Mouse (Mus musculus): ENCODE measurements at regions not wholly inside any gene's neighbourhood (a gene's known extent, or its start where the extent isn't known, plus 50 kb on each side); places are given as distances from the start of the nearest gene placed in this dataset.

DNA sequence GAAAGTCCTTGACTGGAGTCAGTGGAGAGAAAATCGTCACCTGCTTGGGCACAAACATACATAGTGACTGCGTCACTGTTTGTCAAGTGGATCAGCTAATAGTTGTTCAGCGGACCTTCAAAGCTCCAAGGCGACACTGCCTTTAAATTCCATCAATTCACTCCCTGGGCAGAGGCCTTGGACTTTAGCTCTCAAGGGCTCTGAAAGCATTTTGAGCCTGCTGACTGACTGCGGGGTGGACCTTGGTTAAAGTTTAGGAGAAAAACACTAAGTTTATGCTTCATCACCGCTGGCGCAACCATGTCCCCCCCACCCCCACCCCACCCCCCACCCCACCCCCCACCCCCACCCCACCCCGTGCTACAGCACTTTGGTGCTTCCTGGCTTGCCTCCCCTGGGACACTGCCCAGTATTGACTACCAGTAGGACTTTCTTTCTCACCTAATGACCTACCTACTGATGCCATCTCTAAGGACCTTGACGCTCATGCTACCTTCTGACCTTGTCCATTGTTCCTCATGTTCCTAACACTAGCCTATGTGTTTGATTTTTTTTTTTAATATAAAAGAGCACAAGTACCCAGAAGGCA, 1132.3 kb downstream of the Gsdmc2 start:
- DNase-seq, result peak; percentile 76

GRCm38 (mm10) chr15:62712060-62712542, 1132.9 kb downstream of the Gsdmc2 start:
- no peak for DNase-seq

- no peak for DNase-seq
These were observed 1135.4 kb downstream of the Gsdmc2 start for GRCm38 (mm10) chr15:62709546-62709945.

- no peak for DNase-seq
These were observed 1146.4 kb downstream of the Gsdmc2 start for GRCm38 (mm10) chr15:62698559-62698958.

DNA sequence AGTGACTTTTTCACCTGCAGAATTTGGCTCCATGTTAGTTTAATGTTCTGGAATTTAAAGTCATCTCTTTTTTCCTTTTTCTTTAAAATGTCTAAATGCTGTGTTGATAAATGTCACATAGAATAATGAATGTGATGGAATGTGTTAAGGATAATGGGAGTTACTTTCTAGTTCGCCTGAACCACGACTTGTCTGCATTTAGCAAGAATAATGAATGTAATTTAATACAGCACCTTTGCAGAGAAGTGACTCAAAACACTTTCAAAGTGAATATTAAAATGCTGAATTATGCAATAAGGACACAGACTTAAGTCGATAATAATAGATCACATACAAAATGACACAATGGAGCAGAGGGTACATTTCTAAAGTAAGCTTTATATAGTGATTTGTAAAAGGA, 1150.2 kb downstream of the Gsdmc2 start:
- DNase-seq, result no peak

DNA sequence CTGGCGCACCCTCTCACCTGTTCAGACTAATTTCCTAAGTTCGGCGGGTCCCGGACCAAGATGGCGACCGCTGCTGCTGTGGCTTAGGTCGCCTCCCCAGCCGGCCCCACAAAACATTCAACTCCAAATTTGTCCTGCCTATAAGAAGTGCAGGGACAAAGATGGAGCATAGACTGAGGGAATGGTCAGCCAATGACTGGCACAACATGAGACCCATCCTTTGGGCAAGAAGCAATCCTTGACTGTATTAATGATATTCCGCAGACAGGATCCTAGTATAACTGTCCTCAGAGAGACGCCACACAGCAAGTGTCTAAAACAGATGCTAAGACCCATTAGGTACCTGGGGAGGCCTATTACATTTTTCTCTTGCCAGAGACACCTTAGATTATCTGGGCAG, 1151.3 kb downstream of the Gsdmc2 start:
- no peak for DNase-seq

GRCm38 (mm10) chr15:62673410-62673809, 1171.6 kb downstream of the Gsdmc2 start:
- DNase-seq, result no peak

GRCm38 (mm10) chr15:62670026-62670425, 1175.0 kb downstream of the Gsdmc2 start:
- no peak for DNase-seq

DNA sequence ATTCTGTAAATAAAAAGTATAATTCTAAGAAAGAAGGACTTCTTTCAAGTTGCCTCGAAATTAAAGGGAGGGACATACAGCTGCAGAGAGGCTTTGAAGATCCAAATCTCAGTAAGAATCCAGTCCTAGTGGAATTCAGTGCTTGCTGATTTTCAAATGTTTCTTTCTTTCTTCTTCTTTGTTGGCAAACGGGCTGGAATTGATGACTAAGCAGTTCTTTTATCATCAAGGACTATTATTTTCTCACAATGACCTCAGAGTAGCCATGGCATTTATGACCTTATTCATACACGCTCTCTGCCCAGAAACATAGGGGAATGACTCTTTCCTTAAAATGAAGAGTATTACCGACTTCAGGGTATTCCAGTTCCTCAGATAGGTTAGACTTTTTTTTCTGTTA, 1185.9 kb downstream of the Gsdmc2 start:
- no peak for DNase-seq

DNA sequence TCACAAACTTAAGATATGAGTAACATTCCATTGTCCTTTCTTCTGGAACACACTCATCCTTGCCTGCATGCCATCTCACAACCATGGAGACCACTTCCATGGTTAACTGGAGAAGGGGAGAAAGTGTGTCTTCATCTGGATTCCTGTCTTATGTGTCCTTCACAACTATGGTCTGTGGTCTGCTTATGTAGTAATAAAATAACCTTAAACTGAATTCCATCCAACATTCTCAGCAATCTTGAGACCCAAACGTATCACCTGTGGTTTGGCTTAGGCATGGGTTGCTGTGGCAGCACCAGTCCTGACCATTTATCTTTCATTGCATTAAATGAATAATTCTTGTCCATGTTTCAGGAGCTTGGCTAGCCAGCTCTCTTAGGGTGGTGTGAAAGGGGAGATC, 1186.3 kb downstream of the Gsdmc2 start:
- DNase-seq, result no peak

DNA sequence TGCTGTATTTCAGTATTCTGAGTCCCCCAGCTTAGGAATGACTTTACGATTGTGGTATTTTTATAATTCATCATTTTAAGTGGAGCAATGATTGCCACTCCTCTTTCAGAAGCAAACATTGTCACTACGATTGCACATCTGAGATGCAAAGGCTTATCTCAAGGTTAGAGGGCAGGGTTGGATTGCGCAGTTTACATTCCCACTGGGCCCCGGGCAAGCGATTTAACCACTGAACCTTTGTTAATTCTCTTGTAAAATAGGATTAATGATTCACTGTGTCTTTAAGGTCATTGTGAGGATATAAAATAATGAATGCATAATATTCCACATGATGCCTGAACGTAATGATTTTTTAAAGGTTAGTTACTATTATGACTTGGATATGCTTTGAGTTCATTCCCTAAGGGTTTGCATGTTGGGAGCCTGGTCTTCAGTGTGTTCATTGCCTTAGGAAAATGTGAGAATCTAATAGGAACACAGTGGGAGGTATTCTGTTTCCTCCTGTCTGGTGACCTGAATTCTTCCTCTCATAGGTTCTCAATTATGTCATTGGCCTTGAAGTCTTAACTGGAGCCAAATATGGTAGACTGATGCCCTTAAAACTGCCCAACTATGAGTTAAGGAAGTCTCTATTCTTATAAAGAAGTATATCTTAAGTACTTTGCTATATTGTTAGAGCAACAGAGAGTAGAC, 1198.4 kb downstream of the Gsdmc2 start:
- no peak for DNase-seq

GRCm38 (mm10) chr15:62644744-62645143, 1200.2 kb downstream of the Gsdmc2 start:
- no peak for DNase-seq

- no peak for DNase-seq
These were observed 1200.7 kb downstream of the Gsdmc2 start for GRCm38 (mm10) chr15:62644296-62644695.

DNA sequence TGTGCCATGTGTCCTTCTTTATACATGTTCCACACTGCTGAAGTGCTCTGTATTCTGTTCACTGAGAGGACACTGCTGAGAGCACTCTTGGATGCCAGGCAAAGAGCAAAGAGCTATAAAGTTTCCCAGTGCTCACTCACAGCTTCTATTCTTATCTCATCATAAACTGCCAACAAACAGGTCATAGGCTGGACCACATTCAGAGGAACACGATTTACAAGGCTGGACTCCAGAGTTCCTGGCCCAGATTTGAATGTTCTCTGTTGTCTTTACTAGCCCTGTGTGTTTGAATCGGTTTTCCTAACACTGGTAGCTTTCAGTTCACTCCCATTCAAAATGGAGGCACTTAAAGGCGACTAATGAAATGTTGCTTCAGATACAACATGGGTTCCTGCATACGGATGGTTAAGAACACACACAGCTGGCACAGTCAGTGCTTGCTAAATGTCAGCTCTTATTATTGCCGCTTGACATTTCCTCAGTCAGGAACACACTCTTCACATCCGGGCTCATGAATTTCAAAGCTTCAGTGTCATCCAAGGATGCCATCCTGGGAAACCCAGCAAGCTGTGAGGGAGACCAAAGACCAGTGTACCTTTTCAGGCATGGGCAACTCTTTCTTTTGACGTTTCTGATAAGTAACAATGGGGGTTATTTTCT, 1203.8 kb downstream of the Gsdmc2 start:
- DNase-seq, result no peak

DNA sequence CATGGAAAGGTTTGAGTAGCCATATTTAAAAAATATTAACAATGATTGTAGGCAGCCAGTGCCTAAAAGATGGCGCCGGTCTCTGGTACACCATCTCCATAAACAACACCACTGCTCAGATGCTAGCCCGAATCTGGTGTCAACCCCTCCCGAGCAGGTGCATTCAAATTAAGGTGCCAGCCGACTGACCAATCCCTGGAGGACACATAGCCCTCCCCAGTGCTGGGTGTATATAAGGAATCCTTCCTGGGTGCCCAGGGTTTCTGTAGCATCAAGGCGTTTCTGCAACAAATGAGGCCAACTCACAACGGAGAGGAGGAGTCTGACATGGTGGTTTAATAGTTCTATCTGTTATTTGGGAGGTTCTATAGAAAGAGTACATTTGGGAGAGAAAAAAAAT, 1219.6 kb downstream of the Gsdmc2 start:
- no peak for DNase-seq

- DNase-seq, result no peak
These were observed 1228.9 kb downstream of the Gsdmc2 start for GRCm38 (mm10) chr15:62616042-62616441.

GRCm38 (mm10) chr15:62596735-62597134, 1248.2 kb downstream of the Gsdmc2 start:
- no peak for DNase-seq

- DNase-seq, result no peak
These were observed 1256.4 kb downstream of the Gsdmc2 start for GRCm38 (mm10) chr15:62588580-62588979.

DNA sequence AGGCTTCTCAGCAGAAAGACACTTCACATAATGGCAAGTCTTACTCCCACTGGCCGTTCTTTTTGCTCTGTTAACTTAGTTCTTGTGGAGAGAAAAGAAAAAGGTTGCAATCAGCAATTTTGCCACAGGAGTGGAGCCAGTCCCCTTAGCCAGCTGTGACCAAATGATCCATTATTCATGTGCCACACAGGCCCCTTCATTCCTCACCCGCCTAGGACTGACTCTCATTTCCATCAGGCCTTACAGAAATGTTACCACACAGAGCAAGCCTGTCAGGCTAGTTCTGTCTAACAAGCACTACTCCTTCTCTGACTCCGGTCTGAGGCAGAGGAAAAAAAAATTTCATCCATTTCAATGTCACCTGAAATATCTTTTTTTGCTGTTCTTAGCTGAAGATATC, 1266.2 kb downstream of the Gsdmc2 start:
- DNase-seq, result peak; percentile 5

DNA sequence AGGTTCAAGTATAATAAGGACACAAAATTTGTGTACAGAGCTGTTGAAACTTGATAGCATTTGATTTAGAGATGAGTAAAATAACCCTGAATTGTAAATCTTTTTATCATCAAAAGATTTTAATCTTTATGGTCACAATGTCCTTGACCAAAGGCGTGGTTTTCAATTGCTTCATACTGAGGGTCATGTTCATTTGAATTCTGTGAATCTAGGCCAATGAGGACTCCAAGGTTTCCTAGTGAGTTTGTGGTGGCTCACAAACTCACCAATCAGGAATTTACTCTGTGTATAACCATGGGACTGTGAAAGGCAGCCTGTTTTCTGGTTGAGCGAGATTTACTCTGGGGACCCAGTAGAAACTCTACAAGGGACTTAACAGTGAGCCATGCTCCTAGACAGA, 1269.2 kb downstream of the Gsdmc2 start:
- DNase-seq, result no peak

- peak; percentile 36 for DNase-seq
These were observed 1273.2 kb downstream of the Gsdmc2 start for GRCm38 (mm10) chr15:62571803-62572202.

- no peak for DNase-seq
These were observed 1275.9 kb downstream of the Gsdmc2 start for GRCm38 (mm10) chr15:62568788-62569713.

DNA sequence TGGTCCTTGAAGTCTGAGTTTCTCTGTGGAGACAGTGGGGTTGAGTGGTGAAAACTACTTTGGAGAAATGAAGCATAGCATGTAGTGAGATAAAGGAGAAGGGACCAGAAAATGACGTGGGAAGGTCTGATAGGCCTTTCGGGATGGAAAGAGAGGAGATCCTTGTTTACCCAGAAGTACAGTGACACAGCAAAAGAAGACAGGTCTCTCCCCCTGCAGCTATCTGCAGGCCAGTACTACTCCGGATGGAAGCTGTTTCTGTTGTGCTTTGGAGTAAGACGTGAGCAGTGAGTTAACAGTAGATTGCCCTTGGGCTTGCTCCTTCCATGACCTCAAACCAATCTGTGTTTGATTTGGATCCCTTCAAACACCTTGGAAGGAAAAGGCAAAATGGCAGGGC, 1277.5 kb downstream of the Gsdmc2 start:
- DNase-seq, result no peak
